Mouse (Mus musculus) heart, adult 9 months (tissue): ENCODE measurements around the gene T.
A peak's percentile ranks its signal among the peaks of the same experiment; 100 is the strongest.

Experiments used
- DNase-seq, 2 experiments: peaks; one replicate each; pipeline ENCODE4 v3.0.0; 2022; ENCODE audit warnings: low spot score in 2 of 2

Gene T

DNA sequence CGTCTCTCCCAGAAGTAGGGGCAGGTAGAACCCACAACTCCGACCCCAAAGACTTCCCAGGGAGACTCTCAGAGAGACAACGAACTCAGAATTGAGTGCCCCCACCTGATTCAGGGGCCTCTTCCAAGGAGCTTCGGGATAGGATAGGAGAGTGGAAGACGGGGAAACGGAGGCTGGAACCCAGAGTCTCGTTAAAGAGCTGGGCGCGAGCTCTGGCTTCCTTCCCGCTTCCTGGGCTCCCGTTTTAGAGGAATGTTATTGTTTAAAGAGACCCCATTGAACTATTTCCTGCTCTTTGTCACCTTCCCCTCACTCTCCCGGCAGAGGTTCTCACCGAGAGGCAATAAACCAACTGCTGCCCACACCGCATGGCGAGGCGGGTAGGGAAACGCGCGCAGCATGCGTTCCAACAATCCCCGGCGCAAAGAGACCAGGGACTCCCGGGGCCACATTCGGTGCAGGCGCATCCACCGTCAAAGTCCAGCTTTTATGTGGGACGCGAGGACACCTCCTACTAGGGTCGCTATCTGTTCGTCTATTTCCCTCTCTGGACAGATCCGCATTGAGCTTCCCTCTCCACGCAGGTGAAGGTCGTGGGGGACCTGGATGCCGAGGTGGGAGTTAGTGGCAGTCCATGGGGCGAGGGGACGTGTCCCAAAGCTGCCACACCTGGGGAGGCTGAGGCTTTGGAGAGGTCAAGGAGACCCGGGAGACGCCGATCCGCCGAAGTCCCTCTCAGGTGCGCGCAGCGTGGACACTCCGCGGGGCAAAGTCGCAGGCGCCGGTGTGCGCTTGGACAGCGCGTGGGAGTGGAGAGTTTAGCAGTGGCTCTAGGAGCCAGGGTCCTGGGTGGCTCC, 874 bp upstream of the T start:
- DNase-seq, result no peak

DNA sequence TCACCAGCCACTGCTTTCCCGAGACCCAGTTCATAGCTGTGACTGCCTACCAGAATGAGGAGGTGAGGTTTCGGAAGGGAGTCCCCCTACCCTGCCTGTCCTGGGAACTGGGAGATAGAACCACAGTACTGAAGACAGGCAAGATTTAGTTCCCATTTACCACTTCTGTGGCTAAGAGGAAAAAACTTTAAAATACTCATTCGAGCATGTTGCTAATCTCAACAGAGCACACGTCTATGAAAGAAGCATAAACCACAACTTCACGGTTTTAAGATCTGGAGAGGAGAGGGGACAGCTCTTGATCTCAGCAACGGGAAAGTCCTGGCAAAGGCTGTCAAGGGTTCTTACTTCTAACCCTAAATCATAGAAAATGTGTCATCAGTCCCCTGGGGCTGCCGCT, 2.0 kb downstream of the T start:
- no peak for DNase-seq

DNA sequence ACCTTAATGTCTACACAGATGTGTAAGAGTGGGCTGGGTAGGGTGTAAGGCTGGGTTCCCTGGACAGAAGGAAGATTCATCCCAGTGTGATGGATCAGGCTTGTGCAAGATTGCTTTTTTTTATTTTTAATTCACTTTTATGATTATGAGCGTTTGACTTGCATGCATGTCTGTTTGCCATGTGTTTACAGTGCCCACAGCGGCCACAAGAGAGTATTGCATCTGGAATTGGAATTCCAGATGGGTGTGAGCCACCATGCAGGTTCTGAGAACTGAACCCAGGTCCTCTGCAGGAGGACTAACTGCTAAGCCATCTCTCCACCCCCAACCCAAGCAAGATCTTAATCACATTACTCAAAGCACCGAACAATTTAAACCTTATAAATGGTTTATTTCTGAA, 9.8 kb downstream of the T start:
- DNase-seq, result no peak

DNA sequence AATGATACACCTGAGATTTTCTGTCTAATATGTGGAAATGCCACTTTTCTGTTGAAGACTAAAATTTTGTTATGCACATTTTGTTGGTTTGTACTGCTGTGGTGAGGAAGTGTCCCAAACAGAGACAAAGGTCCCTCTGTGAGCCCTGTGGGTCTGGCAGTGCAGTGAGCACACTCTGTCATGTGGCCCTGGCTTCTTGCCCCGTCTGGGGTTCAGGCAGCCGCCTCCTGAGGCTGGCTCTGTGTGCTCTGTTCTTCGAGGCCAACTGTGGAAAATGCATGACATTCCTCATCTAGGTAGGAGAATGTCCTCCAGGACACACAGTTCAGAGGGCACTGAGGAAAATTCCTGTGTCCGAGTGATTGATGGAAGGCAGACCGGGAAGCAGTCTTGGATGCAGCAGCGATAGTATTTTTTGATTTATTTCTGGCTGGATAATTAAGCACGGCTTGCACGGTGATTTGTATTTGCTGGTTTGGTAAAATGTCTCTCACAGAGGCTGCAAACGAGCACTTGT, 13.5 kb downstream of the T start:
- DNase-seq, result no peak

GRCm38 (mm10) chr17:8448324-8448723, 14.1 kb downstream of the T start:
- no peak for DNase-seq

- DNase-seq, result no peak
These were observed 21.0 kb downstream of the T start for GRCm38 (mm10) chr17:8455196-8455595.

- DNase-seq, result no peak
These were observed 21.4 kb downstream of the T start for GRCm38 (mm10) chr17:8455601-8456000.

DNA sequence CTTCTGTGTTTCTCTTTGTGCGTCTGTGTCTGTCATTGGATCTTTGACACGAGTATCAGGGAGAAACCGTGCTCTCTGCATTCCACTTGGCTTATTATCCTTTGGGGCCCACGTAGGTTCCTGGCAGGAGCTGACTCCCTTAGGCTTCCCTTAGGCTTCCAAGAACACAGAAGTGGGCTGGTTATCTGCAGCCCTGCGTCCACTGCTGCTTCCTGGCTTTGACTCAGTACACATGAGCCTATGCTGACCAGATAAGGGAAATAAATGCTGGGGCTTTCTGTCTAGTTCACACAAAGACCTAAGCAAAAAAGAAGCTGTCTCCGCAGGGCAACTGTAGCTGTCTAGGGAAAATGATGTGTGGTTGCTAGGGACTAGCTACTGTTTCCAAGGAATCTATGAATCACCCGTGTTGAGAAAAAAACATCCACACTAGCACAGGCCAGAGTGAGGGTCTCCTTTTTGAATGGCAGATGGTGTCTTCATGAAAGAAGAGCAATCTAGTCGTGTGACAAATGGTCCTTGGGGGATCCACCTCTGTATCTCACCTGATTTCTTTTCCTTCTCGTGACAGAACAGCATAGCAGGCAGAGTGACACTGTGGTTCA, 22.7 kb downstream of the T start:
- no peak for DNase-seq

GRCm38 (mm10) chr17:8461568-8461967, 27.3 kb downstream of the T start:
- no peak for DNase-seq

DNA sequence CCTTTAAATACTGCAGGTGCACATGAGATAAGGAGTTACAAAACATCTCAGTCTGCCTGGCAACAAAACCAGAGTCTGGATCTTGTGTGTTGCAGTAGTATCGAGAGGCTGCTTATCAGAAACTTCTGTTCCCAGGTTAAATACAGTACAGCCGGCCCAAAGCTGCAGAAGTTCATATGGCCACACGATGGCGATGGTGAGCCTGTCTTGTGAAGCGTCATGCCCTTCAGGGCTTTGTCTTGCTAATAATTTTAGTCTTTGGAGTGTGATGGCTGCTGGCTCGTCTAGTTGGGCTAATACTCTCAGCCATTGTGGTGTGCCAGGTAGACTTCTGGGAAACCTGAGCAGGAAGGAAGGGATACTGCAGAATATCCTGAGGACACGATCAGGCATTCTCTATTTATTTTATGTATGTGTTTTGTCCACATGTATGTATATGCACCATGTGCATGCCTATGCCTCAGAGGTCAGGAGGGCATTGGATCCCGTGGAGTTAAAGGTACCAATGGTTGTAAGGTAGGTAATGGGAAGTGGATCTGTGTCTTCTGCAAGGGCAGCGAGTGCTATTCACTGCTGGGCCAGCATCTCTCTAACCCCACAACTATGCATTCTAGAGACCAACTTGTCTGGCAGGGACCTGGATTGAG, 29.4 kb downstream of the T start:
- peak in 1 of 2 experiments; percentile 22 for DNase-seq

- no peak for DNase-seq
These were observed 33.5 kb downstream of the T start for GRCm38 (mm10) chr17:8467771-8468170.

DNA sequence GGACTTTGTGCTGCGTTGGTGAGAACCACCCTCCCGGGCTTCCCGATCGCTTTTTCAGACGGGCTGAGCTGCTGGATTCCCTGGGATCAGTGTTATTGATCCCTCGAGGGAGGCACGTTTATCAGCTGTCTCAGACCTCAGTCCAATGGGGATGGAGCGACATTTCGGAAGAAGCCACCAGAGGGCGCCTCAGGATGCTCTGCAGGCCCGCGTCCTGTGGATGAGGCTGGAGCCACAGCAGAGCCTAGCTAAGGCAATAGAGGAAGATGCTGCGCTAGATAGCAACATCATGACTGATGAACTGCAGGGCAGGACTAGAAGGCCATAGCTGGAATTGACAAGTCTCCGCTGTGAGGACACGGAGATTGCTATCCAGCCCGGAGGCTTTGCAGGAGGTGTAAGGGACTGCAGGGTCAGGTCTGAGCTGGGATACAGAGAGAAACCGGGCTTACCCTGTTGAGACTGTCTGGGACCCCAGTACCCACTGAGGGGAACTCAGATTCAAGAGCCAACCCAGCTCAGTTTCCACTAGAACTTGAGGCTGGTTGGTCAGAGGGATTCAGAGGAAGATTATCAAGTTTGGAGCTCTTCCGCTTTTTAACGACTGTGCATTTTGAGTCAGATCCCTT, 34.6 kb downstream of the T start:
- DNase-seq, result peak; percentile 35 to 60

DNA sequence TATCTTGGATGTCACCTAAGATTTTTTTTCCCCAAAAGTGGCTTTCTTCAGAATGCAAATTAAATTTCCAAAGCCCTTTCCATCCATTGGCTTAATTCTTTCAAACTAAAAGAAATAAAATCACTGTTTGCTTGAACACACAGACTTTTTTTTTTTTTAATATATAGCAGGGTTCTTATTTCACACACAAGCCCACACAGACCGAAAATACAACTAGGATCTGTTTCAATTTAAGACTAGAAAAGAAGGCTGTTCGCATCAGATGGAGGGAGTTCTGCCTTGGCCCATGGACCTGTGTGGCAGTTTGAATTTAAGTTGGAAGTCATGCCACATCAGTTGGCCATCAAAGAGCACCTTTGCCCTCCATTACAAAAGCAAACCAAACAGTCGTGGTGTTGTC, 44.3 kb downstream of the T start:
- DNase-seq, result no peak

- no peak for DNase-seq
These were observed 45.4 kb downstream of the T start for GRCm38 (mm10) chr17:8479493-8480128.

DNA sequence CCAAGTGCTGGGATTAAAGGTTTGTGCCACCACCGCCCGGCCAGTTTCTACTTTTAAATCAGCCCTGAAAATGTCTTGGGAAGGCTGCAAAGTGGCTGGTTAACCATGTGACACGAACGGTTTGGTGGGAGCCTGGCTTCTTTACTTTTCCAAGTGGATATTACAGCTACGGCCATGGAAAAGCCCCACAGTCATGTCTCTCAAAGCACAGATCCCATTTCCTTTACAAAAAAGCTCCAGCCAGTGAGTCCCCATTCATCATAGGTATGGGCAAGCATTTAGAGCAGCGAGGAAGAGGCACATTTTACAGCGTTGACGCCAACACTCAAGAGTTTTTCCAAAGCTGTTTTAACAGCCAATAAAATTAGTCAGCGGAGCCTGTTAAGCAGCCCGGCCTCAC, 47.6 kb downstream of the T start:
- DNase-seq, result no peak

- DNase-seq, result no peak
These were observed 48.7 kb downstream of the T start for GRCm38 (mm10) chr17:8482876-8483275.

GRCm38 (mm10) chr17:8484246-8484645, 50.0 kb downstream of the T start:
- no peak for DNase-seq

- no peak for DNase-seq
These were observed 50.9 kb downstream of the T start for GRCm38 (mm10) chr17:8485146-8485545.

DNA sequence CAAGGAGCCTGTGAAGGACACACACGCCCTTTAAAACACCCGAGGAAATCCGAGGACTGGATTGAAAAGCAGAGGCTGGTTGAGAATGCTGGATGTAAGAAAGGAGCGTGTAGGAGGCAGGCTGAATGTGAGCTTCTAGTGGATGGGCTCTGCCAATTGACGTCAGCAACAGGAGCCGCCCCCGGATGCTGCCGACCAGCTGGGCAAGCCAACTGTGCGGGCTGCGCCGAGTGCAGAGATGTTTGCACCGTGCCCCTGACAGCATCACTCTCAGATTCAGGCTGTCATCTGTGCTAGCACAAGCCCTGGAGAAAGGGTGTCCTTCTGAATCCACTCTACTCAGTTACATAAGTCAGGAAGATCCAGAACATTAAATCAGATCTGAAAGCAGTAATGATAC, 53.6 kb downstream of the T start:
- peak; percentile 33 to 47 for DNase-seq

- DNase-seq, result no peak
These were observed 56.7 kb downstream of the T start for GRCm38 (mm10) chr17:8490971-8491370.
